Mouse (Mus musculus) embryo, embryonic 11.5 days (tissue): ENCODE data around the gene Msrb3.

ENCODE experiments used
- DNase-seq: peaks from one replicate; pipeline ENCODE4 v3.0.0-alpha.2; 2012; ENCODE audit warnings: low read depth, low spot score

The Msrb3 gene

GRCm38 (mm10) chr10:120898785-120899762, at the start of gene Msrb3:
Gene Msrb3, minus strand, starts transcription at chr10:120899101.
- peak; percentile 63 for DNase-seq

GRCm38 (mm10) chr10:120948461-120948860, 49.6 kb upstream of the Msrb3 start:
- no peak for DNase-seq

GRCm38 (mm10) chr10:120947842-120948241, 48.9 kb upstream of the Msrb3 start:
- no peak for DNase-seq

GRCm38 (mm10) chr10:120946847-120947246, 47.9 kb upstream of the Msrb3 start:
- no peak for DNase-seq

GRCm38 (mm10) chr10:120938904-120939208, 40.0 kb upstream of the Msrb3 start:
- DNase-seq = no peak

- DNase-seq = peak; percentile 24
Measured at GRCm38 (mm10) chr10:120938077-120938903, 39.4 kb upstream of the Msrb3 start.

- no peak for DNase-seq
Measured at GRCm38 (mm10) chr10:120929536-120929935, 30.6 kb upstream of the Msrb3 start.

- no peak for DNase-seq
Measured at GRCm38 (mm10) chr10:120928183-120928582, 29.3 kb upstream of the Msrb3 start.

GRCm38 (mm10) chr10:120926156-120926555, 27.3 kb upstream of the Msrb3 start:
- no peak for DNase-seq

- DNase-seq = no peak
Measured at GRCm38 (mm10) chr10:120921501-120921900, 22.6 kb upstream of the Msrb3 start.

- DNase-seq = no peak
Measured at GRCm38 (mm10) chr10:120920604-120921003, 21.7 kb upstream of the Msrb3 start.

GRCm38 (mm10) chr10:120916250-120916649, 17.3 kb upstream of the Msrb3 start:
- DNase-seq = no peak

- no peak for DNase-seq
Measured at GRCm38 (mm10) chr10:120914948-120915631, 16.2 kb upstream of the Msrb3 start.

GRCm38 (mm10) chr10:120914286-120914685, 15.4 kb upstream of the Msrb3 start:
- DNase-seq = no peak

GRCm38 (mm10) chr10:120913796-120914195, 14.9 kb upstream of the Msrb3 start:
- no peak for DNase-seq

GRCm38 (mm10) chr10:120911971-120912370, 13.1 kb upstream of the Msrb3 start:
- no peak for DNase-seq

- DNase-seq = no peak
Measured at GRCm38 (mm10) chr10:120908776-120909574, 10.1 kb upstream of the Msrb3 start.

GRCm38 (mm10) chr10:120904676-120905075, 5.8 kb upstream of the Msrb3 start:
- no peak for DNase-seq

GRCm38 (mm10) chr10:120903843-120904468, 5.1 kb upstream of the Msrb3 start:
- DNase-seq = no peak

GRCm38 (mm10) chr10:120901746-120902145, 2.8 kb upstream of the Msrb3 start:
- no peak for DNase-seq

- DNase-seq = no peak
Measured at GRCm38 (mm10) chr10:120900096-120900495, 1.2 kb upstream of the Msrb3 start.
